Mouse (Mus musculus): Measurements from ENCODE around the gene Dhx30.
A peak's percentile ranks its signal among the peaks of the same experiment; 100 is the strongest.
"Not testable (repeated sequence)": the region's sequence is repeated elsewhere in the genome, so short reads cannot be mapped to it uniquely, and the experiment has no call there.

The Dhx30 gene

DNA sequence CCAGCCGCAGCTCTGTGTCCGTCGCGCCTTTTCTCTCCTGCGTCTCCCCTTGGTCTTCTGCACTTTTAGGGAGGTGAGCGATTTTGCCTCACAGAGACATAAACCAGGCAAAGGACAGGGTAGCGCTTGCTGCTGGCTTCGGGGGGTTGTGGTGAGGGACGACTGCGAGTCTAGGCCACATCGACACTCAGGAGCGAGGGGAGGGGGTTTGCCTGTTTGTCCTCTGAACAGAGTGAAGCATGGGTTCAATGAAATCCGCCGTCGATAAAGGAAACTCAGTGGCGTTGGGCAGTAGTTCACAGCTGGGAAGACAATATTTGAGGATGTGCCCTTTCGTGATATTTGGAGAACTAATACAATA is at the start of gene Dhx30:
Gene Dhx30 (minus strand): TSS at position 52 of the 361 bp plus-strand sequence.
- DNase-seq (ENCODE audit: low read depth, low spot score): no peak

DNA sequence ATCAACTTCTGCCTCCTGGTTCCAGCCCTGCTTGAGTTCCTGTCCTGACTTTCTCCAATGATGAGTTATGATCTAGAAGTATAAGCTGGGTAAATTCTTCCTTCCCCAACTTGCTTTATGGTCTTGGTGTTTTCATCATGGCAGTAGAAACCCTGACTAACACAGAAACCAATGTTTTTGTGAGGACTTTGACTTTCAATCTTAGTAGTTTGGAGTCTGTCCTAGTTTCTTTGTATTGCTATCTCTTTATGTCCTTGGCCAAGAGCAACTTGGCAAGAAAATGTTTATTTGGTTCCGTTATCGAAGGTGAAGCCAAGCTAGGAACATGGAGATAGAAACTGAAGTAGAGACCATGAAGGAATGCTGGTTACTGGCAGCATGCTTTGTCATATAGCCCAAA is 45.4 kb upstream of the Dhx30 start:
- no peak for DNase-seq (ENCODE audit: low read depth, low spot score)

DNA sequence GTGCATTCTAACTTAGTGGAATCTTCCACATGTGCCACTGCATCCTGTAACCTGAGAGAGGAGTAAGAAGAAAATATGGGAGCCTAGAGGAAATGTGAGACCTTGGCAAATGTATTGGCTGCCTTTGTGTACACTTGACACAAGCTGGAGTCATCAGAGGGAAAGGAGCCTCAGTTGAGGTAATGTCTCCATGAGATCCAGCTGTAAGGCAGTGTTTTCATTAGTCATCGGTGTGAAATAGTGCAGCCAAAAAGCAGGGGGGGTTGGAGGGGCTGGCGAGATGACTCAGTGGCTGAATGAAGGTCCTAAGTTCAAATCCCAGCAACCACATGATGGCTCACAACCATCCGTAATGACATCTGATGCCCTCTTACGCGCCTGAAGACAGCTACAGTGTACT is 44.8 kb upstream of the Dhx30 start:
- no peak for DNase-seq (ENCODE audit: low read depth, low spot score)

DNA sequence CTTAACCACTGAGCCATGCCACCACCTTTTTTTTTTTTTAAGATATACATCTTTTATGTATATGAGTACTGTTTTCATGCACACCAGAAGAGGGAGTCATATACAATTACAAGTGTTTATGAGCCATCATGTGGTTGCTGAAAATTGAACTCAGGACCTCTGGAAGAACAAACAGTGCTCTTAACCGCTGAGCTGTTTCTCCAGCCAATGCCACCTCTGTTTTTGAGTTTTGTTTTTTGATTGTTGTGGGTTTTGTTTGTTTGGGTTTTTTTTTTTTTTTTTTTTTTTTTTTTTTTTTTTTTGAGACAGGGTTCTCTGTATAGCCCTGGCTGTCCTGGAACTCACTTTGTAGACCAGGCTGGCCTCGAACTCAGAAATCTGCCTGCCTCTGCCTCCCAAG is 42.9 kb upstream of the Dhx30 start:
- DNase-seq (ENCODE audit: low read depth, low spot score): not testable (repeated sequence)

DNA sequence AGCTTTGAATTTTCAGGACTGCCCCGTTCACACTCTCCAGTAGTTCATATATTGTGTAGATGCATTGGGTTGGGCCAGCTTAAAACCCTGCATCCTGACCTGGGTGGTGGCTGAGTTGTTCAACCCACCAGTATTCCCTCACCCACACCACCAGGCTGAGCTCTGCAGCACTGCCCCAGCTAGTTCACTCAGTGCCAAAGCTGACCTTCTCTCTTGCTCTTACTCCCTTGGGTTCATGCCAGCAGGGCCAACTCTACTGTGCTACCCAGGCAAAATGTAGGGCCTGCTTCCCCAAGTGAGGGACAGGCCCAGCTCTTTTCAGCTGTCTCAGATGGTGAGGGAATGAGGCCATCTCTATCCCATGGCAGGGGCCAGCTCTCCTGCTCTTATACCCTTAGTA is 41.4 kb upstream of the Dhx30 start:
- no peak for DNase-seq (ENCODE audit: low read depth, low spot score)

DNA sequence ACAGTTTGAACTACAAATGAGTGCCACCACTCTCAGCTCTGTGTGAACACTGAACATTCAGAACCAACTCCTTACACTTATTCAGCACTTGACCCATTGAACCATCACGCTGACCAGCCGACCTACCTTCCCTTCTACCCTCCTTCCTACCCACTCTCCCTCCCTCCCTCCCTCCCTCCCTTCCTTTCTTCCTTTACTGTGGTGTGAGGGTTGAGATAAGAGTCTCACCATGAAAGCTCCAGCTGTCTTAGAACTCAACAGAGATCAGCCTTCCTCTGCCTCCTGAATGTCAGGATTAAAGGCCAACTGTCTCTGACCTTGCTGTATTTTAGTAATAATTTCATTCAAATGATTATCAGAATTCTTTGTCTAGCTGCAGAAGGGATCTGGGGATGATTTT is 31.0 kb upstream of the Dhx30 start:
- no peak for DNase-seq (ENCODE audit: low read depth, low spot score)

DNA sequence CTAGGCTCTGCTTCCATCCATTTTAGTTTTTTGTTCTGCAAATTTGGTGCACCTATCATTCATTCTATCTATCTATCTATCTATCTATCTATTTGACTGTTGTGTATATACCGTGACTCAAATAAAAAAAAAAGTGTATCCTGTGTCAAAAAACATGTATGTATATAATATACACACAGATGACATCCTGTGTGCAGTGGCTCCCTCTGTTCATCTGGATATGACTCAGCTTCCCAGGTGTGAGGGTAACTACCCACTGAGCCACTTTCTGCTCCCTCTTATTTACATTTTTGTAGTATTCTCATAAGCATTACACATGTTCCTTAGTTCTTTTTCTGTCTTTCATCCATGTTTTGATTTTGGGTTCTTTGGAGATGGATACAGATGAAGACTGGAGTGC is 24.5 kb upstream of the Dhx30 start:
- no peak for DNase-seq (ENCODE audit: low read depth, low spot score)

DNA sequence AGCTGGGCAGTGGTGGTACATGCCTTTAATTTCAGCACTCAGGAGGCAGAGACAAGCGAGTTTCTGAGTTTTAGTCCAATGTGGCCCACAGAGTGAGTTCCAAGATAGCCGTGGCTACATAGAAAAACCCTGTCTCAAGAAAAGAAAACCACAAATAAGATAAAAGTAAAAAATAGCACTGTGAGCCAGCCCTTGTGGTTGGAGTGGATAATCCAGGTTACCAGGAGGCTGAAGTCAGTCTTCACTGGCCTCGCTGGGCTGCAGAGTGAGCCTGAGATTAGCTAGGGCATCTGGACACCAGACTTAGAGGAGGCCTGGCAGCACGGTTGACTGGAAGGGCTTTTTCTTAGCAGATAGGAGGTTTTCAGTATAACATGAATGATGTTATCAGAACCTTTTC is 21.5 kb upstream of the Dhx30 start:
- DNase-seq (ENCODE audit: low read depth, low spot score): no peak

DNA sequence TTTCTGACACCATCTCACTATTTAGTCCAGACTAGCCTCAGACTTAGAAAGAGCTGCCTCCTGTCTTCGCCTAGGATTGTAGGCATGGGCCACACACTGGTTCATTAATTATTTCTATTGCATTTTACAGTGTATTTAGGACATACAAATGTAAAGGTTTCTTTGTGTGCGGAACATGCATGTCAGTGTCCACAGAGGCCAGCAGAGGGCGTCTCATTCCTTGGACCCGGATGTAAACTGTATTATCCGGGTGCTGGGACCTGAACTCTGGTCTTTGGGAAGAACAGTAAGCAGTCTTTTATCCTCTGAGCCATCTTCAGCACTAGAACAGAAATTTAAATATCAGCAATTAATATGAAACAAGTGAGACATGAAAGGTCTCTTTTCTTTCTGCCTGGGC is 16.5 kb upstream of the Dhx30 start:
- no peak for DNase-seq (ENCODE audit: low read depth, low spot score)

DNA sequence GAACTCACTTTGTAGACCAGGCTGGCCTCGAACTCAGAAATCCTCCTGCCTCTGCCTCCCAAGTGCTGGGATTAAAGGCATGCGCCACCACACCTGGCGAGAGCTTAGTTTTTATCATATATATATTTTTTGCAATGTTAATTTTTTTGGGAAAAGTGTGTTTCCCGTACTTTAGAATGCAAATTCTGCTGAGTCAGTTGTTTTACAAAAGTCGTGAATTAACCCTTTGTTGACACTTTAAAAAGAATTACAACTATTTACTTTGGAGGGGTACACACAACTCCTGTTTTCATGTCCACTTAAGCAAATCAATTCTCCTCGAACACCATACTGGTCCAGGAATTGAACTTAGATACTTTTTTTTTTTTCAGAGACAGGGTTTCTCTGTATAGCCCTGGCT is 15.3 kb upstream of the Dhx30 start:
- no peak for DNase-seq (ENCODE audit: low read depth, low spot score)

DNA sequence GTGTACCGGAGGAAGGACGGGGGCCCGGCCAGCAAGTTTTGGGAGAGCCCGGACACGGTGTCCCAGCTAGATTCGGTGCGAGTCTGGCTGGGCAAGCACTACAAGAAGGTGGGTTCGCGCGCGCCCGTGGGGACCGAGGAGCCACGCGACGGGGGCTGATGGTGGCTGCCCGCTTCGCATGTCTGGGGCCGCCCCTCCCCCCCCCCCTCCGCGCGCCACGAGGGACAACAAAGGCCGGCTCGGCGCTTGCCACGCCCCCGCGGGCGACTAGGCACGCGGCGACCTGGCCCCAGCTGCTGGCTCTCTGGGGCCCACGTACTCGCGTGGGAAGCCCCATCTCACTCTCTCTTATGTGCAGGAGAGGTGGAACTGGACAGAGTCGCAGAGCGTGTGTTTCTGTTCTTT is 14.6 kb upstream of the Dhx30 start:
- DNase-seq (ENCODE audit: low read depth, low spot score): peak; percentile 40

DNA sequence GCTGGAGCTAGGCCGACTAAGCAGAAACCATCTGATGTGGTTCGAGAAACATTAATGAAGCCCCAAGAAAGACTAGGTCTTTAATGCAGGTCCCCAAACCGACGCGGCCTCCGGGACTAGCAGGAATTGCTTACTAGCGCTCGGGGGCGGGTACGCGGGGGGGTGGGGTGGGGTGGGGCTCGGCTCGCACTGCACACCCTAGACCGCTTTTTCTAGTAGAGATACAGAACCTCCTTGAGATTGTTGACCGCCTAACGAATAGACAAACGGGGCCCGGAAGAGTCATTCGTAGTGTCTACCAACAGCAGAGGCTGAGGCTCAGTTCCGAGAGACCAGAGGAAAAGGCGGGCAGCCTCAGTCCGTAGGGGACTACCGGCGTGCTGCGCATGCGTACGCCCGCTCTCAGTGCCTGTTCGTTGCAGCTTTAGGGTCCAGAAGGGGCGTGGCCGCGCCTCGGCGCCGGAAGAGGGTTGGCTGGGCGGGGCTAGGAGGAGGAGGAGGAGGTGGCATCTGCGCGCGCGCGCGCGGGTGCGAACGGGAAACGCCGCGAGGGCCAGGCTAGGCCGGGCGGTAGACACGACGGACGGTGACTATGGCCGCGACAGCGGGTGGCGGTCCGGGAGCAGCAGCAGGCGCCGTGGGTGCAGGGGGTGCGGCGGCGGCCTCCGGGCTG is 14.0 kb upstream of the Dhx30 start:
- peak; percentile 98 for DNase-seq (ENCODE audit: low read depth, low spot score)

DNA sequence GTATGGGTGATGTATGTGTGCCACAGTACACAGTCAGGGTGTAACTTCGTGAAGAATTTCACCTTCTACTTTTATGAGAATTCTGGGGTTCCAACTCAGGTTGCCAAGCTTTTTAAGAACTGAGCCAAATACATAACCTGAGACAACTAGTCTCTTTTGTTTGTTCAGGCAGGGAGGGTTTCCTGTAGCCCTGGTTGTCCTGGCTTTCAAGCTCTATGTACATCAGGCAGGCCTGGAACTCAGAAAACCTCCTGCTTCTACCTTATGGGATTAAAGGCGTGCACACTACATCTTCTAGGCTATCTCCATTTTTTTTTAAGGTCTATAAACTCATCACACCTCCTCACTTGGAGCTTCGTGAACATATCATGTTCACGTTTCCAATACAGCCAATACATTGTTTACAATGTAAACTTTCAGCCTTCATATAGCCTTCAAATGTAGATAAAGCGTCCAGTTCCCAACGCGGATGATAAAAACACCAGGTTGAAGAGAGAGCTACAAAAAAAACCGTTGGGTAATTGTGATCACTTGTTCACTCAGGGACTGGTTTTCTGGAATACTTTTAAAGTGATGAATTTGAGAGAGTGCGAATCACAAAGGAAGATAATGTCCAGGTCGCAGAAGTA is 13.4 kb upstream of the Dhx30 start:
- DNase-seq (ENCODE audit: low read depth, low spot score): no peak

DNA sequence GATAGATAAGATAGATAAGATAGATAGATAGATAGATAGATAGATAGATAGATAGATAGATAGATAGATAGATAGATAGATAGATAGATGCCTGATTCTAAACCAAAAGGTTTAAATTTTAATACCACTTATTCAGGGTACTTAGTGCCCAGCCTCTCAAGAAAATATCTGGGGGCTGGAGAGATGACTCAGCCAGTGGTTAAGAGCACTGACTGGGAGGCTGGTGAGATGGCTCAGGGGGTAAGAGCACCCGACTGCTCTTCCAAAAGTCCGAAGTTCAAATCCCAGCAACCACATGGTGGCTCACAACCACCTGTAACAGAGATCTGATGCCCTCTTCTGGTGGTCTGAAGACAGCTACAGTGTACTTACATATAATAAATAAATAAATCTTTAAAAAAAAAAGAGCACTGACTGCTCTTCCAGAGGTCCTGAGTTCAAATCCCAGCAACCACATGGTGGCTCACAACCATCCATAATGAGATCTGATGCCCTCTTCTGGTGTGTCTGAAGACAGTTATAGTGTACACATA is 6.4 kb upstream of the Dhx30 start:
- DNase-seq (ENCODE audit: low read depth, low spot score): not testable (repeated sequence)

DNA sequence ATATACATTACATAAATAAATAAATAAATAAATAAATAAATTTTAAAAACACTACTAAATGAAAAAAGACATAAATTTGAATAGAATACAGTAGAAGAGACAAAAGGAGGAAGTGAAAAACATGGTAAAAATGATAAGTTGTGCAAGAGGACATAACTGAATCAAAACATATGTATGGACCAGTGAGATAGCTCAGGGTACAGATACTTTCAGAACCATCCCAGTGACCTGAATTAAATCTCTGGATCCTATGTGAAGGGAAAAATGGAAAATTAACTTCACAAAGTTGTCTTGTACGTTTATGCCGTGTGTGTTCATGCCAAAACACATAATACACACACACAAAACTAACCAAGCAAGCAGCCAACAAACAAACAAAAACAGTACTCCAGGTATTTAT is 5.7 kb upstream of the Dhx30 start:
- no peak for DNase-seq (ENCODE audit: low read depth, low spot score)

DNA sequence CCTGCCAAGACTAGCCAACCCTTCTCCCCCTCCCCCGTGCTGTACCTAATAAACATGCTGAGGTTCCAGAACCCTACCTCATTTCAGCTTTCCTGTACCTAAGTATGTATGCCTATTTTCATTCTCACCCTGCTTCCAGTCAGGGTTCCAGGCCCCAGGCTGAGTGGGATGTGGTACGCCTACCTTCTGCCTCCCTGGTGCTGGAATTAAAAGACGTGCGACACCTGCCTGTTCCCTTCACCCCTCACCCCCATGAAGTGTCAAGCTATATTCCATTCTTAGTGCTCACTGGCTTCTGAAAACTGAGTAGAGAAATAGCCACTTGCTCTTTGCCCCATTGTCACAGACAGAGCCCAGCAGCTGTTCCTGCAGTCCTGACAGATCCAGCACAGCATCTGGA is 3.8 kb upstream of the Dhx30 start:
- DNase-seq (ENCODE audit: low read depth, low spot score): no peak

DNA sequence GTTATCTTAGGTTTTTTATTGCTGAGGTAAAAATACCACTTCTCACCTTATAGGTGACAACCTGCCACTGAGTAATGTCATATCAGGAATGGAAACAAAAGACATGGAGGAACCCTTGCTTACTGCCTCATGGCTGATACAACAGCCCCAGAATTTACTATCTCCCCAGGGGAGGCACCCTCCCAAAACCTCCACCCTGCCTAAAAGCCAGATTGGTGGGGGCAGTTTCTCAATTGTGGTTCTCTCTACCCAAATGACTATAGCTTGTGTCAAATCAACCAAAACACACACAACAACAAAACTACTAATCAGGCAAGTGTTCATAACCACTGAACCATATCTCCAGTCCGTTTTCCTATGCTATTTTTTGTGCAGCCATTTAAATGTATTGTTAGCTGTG is 619 bp upstream of the Dhx30 start:
- no peak for DNase-seq (ENCODE audit: low read depth, low spot score)

DNA sequence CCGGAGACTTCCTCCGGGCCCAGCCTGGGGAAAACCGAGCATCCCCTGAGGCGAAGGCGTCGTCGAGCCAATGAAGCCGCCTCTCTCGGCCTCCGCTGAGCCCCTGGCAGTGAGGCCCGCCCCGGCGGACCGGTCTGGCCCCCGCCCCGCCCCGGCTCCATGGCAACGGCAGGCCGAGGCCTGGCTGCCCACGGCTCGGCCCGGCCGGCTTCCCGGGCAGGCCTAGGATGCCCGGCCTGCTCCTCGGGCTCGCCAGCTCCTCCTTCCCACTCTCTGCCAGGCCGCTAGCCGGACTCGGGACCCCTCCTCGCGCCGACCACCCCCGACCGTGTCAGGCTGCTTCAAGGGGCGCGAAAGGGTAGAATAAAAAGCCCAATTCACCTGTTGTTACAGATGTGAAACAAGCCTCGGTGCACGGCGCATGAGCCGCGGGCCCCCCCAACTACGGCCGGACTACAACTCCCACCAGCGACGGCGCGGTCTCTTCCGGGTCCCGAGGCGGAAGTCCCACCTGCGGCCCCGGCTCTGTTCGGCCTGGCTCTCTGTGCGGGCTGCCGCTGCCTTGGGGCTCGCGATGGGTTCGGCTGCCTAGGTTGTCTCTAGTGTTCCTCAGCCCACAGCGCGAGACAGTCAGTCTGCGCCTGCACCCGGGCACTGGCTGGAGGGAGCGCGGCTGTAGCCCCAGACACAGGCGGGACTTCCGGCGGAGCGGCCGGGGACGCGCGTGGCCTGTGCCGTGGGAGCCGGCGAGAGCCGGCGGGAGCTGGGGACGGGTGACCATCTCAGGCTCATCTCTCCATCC is 452 bp downstream of the Dhx30 start, which contains the start of gene Smarcc1:
Gene Smarcc1 (plus strand): TSS at position 732 of the 802 bp plus-strand sequence.
- peak; percentile 64 for DNase-seq (ENCODE audit: low read depth, low spot score)

DNA sequence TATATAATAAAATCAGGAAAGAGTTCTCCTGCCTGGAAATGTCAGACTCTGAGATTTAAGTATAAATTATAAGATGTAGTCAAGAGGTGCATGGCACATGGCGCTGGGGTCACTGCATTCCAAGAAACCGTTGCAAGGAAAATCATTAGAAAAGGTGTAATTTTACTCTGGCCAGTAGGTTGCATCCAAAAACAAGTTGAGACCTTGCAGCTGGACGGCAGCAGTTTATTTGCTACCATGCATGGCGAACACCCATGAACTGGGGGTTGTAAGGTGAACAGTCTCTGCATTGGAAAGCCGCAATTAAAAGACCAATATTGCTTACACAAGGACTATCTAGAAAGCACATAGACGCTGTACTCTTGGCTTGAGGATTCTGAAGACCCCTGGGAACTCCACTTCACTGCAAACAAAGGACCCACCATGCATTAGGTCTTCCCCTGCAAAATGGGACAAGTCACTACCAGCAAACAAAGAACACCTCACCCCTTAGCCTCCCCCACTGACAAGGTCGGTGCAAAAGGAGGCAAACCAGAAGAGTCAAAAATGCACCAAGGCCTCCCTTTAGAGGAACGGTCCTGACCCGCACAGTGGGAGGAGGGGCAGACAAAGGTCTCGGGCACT is 1.2 kb downstream of the Dhx30 start:
- DNase-seq (ENCODE audit: low read depth, low spot score): no peak

DNA sequence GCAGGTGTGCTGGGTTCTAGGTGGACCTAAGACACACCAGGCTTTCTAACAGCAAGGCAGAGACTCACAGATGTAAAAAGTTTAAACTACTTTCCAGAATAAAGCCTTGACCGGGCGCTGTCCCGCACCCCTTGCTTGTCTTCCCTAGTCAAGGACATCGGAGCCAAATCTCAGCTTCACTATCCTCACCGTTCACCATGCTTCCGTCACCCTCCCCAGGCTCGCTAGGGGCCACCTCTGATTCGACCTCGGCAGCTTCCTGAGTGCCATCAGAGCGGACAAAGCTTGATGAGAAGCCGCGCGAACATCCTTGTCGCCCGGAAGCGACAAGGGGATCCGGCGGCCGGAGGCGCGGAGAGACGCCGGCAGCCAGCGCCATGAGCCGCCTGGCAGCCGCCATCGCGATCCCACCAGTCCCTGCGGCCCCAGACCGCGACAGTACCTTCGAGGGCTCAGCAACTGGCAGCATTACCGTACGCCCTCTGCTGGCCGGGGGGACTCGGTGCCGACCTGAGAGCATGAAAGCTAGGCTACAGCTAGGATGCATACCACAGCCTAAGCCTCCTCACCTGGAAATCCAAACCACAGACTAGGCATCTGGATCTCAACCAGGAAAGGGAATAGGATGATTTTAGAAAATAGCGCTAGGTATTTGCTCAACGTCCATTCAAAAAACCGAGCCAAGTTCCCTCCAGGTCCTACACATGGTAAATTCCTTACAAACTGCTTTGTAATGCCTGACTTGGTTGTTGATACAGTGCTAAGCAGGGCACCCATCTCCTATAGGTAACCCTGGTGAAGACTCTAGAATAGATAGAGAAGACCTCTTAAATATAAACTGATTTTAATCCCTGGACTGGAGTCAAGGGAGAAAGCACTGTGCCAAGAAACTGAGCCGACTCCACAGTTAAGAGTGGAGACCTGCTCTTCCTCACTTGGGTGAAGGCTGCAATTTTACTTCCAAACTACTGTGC is 16.7 kb downstream of the Dhx30 start:
- DNase-seq (ENCODE audit: low read depth, low spot score): peak; percentile 76

DNA sequence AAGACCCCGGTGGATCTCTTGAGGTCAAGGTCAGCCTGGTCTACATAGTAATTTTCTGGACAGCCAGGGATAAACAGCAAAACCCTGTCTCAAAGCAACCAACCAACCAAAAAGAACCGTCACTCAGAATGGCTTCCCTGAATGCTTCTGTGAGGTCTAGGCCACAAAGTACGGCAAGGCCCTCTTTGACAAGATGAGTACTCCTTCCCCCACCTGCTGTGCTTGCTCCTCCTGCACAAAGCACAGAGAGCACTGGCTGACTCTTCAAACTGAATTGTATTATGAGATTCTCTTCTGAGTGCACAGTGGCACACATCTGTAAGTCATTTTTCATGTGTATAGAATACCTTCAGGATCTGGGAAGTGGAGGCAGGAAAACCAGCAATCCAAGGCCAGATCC is 19.8 kb downstream of the Dhx30 start:
- DNase-seq (ENCODE audit: low read depth, low spot score): no peak
